Mouse (Mus musculus): ENCODE measurements around the gene Cd1d1.

The Cd1d1 gene

GRCm38 (mm10) chr3:86960656-86961394, 38.4 kb downstream of the Cd1d1 start:
- DNase-seq (ENCODE audit: low spot score), result no peak

- no peak for DNase-seq (ENCODE audit: low spot score)
Observed at GRCm38 (mm10) chr3:86959088-86959487, 40.2 kb downstream of the Cd1d1 start.

GRCm38 (mm10) chr3:86955376-86955775, 43.9 kb downstream of the Cd1d1 start:
- no peak for DNase-seq (ENCODE audit: low spot score)

GRCm38 (mm10) chr3:86954521-86954920, 44.7 kb downstream of the Cd1d1 start:
- DNase-seq (ENCODE audit: low spot score), result no peak

GRCm38 (mm10) chr3:86953819-86954218, 45.4 kb downstream of the Cd1d1 start:
- no peak for DNase-seq (ENCODE audit: low spot score)

- no peak for DNase-seq (ENCODE audit: low spot score)
Observed at GRCm38 (mm10) chr3:86950652-86951051, 48.6 kb downstream of the Cd1d1 start.
